Mouse (Mus musculus) kidney, embryonic 16.5 days (tissue): ENCODE results near the gene Dok5. TPM values are rescaled to one million over a fixed set of nuclear protein-coding genes. Genes with fewer than 3 reads are reported as not detected.

Experiments used
- polyA plus RNA-seq: library from polyadenylated mRNA; unstranded; fragments of >200 nt; fragmentation: Nextera tagmentation; extraction: Ambion mirVana; gene quantifications from 2 replicates; pipeline ENCODE4 v1.2.1, GENCODE M21; 2015

Dok5 gene
- polyA plus RNA-seq, 1 experiment from 2014 or later = 1.7 TPM

Other genes starting within 250 kb of the Dok5 start
- 56.4 and 74.0 TPM in 2 replicates for gene Pfdn4, start 235.4 kb upstream of the Dok5 start, polyA plus RNA-seq
- 3.2 and 4.0 TPM in 2 replicates for gene Cyp24a1, start 234.7 kb upstream of the Dok5 start, polyA plus RNA-seq
- gene 4930470P17Rik, start 129.8 kb upstream of the Dok5 start, polyA plus RNA-seq = not detected in 2 replicates